Mouse (Mus musculus): ENCODE results near the gene Iqsec3. TPM values are rescaled to one million over a fixed set of nuclear protein-coding genes. Genes with fewer than 3 reads are reported as not detected.

Gene Iqsec3
- polyA plus RNA-seq, 1 experiment from 2014 or later: 0.03 TPM

DNA sequence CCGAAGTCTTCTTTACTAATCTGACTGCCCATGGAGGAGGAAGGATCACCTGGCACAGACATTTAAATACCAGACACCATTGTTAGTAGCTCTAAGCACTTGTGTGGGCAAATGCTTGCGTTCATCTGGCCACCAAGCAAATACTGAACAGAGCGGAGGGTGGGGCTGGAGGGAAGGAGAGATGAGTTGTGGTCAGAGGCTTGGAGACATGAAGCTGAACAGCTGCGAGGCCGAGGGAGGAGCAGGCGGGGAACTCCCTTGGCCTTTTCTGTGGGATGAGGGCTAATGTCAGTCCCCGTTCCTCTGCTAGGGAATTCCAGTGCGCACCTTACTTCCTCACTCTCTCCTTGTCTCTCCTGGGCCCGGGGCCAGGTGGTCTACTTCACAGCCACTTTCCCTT is 147.7 kb downstream of the Iqsec3 start:
- no peak overlapping the region for H3K27ac ChIP-seq (ENCODE audit: low read depth, low read length)
- H3K4me1 ChIP-seq (replicated peaks; ENCODE audit: control insufficient read depth, insufficient read depth, low read length): no peaks in the 10 kb centered on the region
- no peaks in the 10 kb centered on the region for H3K27me3 ChIP-seq (replicated peaks; ENCODE audit: control insufficient read depth, insufficient read depth, low read length)
- no peaks in the 10 kb centered on the region for H3K9me3 ChIP-seq (ENCODE audit: control insufficient read depth, low read length)
- DNase-seq (ENCODE audit: low spot score) (no peak), ATAC-seq (replicated peaks; ENCODE audit: low FRiP score) (no peak)
- no peaks in the 10 kb centered on the region for H3K36me3 ChIP-seq (ENCODE audit: control insufficient read depth, insufficient read depth, low read length)
- H3K4me3 ChIP-seq (ENCODE audit: low read depth, low read length): no peak overlapping the region
- H3K4me2 ChIP-seq: no peak overlapping the region
- H3K9ac ChIP-seq (ENCODE audit: low read depth, low read length): no peak overlapping the region
- WGBS: 61% methylated on average over 9 of the region's 9 CpGs

GRCm38 (mm10) chr6:121325298-121325697 is 148.2 kb downstream of the Iqsec3 start:
- DNase-seq (ENCODE audit: low spot score) (no peak), ATAC-seq (replicated peaks; ENCODE audit: low FRiP score) (no peak)
- WGBS: 85% methylated on average over 3 of the region's 3 CpGs
- no peak overlapping the region for H3K4me2 ChIP-seq
- H3K27ac ChIP-seq (ENCODE audit: low read depth, low read length): no peak overlapping the region
- H3K36me3 ChIP-seq (ENCODE audit: control insufficient read depth, insufficient read depth, low read length): no peaks in the 10 kb centered on the region
- H3K27me3 ChIP-seq (replicated peaks; ENCODE audit: control insufficient read depth, insufficient read depth, low read length): no peaks in the 10 kb centered on the region
- no peaks in the 10 kb centered on the region for H3K4me1 ChIP-seq (replicated peaks; ENCODE audit: control insufficient read depth, insufficient read depth, low read length)
- no peak overlapping the region for H3K9ac ChIP-seq (ENCODE audit: low read depth, low read length)
- H3K4me3 ChIP-seq (ENCODE audit: low read depth, low read length): no peak overlapping the region
- H3K9me3 ChIP-seq (ENCODE audit: control insufficient read depth, low read length): no peaks in the 10 kb centered on the region

Small RNA genes lying within 50 kb of the gene (microRNA-seq; reads per million reads assigned to microRNA genes)
- gene Gm24855 (ENCODE audit: borderline number of aligned reads): not detected

Other genes with a start within 250 kb of the Iqsec3 start
- 3.6 and 5.5 TPM in 2 replicates for gene Usp18, start 227.8 kb downstream of the Iqsec3 start, polyA plus RNA-seq (2014; fragmentation: Nextera tagmentation; extraction: Ambion mirVana)
- 17.6 and 18.7 TPM in 2 replicates for gene Slc6a13, start 173.5 kb downstream of the Iqsec3 start, polyA plus RNA-seq (2014; fragmentation: Nextera tagmentation; extraction: Ambion mirVana)
- gene Slc6a12, start 130.6 kb downstream of the Iqsec3 start, polyA plus RNA-seq (2014; fragmentation: Nextera tagmentation; extraction: Ambion mirVana): 1.1 and 1.4 TPM in 2 replicates
- gene A2m, start 161.7 kb upstream of the Iqsec3 start, polyA plus RNA-seq (2014; fragmentation: Nextera tagmentation; extraction: Ambion mirVana): 4.2 and 4.8 TPM in 2 replicates